Mouse (Mus musculus) midbrain, embryonic 12.5 days (tissue): ENCODE measurements around the gene C3. TPM values are rescaled to one million over a fixed set of nuclear protein-coding genes. Genes with fewer than 3 reads are reported as not detected.

Experiments used
- ATAC-seq: fragments of 200-750 bp; cut with Nextera tagmentation; 2 replicates; pipeline ENCODE4 v1.8.0; 2017; ENCODE audit warnings: low read depth, moderate TSS enrichment, moderate library complexity; ENCODE audit not compliant: low FRiP score
- H3K27ac ChIP-seq: fragments of 300-500 bp; sonication (generic); replicated peaks from 2 replicates; pipeline ENCODE4 v1.5.1; 2016; ENCODE audit warnings: mild to moderate bottlenecking
- H3K27me3 ChIP-seq: fragments of 300-500 bp; sonication (generic); 2 replicates; pipeline ENCODE4 v1.6.1; 2016; ENCODE audit warnings: mild to moderate bottlenecking
- H3K36me3 ChIP-seq: fragments of 300-500 bp; sonication (generic); 2 replicates; pipeline ENCODE4 v1.6.1; 2016
- H3K4me1 ChIP-seq: fragments of 300-500 bp; sonication (generic); 2 replicates; pipeline ENCODE4 v1.6.1; 2016
- H3K4me2 ChIP-seq: fragments of 300-500 bp; sonication (generic); replicated peaks from 2 replicates; pipeline ENCODE4 v1.6.1; 2016; ENCODE audit warnings: mild to moderate bottlenecking, moderate library complexity
- H3K4me3 ChIP-seq: fragments of 300-500 bp; sonication (generic); 2 replicates; pipeline ENCODE4 v1.5.1; 2016; ENCODE audit warnings: mild to moderate bottlenecking
- H3K9ac ChIP-seq: fragments of 300-500 bp; sonication (generic); replicated peaks from 2 replicates; pipeline ENCODE4 v1.6.1; 2016; ENCODE audit warnings: mild to moderate bottlenecking, moderate library complexity
- H3K9me3 ChIP-seq: fragments of 300-500 bp; sonication (generic); 2 replicates; pipeline ENCODE4 v1.6.1; 2016; ENCODE audit warnings: mild to moderate bottlenecking
- WGBS: fragments of 180-500 bp; shearing (Covaris S2); methylation state at CpG from one replicate; pipeline ENCODE4 v1.1.7; 2016; 5-methylcytosine and 5-hydroxymethylcytosine counted together
- polyA plus RNA-seq: library from polyadenylated mRNA; unstranded; fragments of >200 nt; fragmentation: Nextera tagmentation; extraction: Ambion mirVana; gene quantifications from 2 replicates; pipeline ENCODE4 v1.2.1, GENCODE M21; 2016

C3 gene
- polyA plus RNA-seq, 1 experiment from 2014 or later, result 0.50 TPM

DNA sequence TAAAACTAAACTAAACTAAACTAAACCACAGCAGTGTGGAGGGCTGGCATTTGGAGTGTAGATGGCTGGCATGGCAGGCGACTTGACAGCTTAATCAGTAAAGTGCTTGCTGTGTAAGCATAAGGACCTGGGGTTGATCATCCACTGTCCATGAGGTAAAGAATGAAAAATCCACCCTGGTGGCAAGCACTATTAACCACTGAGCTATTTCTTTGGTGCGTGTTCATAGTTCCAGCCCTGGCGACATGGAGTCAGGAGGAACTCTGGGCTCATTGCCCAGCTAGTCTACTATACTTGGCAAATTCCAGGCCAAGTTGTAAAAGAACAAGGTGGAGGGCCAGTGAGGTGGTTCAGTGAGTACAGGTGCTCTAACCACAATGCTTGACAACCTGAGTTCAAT, 20.0 kb downstream of the C3 start:
- no peaks in the 10 kb centered on the region for H3K27me3 ChIP-seq
- no peak for ATAC-seq
- WGBS, result 83% methylated on average over 3 of the region's 3 CpGs
- no peak overlapping the region for H3K9ac ChIP-seq
- no peak overlapping the region for H3K27ac ChIP-seq
- H3K4me2 ChIP-seq, result no peak overlapping the region
- no peaks in the 10 kb centered on the region for H3K4me1 ChIP-seq
- no peak overlapping the region for H3K4me3 ChIP-seq
- H3K36me3 ChIP-seq, result no peaks in the 10 kb centered on the region
- no peaks in the 10 kb centered on the region for H3K9me3 ChIP-seq

DNA sequence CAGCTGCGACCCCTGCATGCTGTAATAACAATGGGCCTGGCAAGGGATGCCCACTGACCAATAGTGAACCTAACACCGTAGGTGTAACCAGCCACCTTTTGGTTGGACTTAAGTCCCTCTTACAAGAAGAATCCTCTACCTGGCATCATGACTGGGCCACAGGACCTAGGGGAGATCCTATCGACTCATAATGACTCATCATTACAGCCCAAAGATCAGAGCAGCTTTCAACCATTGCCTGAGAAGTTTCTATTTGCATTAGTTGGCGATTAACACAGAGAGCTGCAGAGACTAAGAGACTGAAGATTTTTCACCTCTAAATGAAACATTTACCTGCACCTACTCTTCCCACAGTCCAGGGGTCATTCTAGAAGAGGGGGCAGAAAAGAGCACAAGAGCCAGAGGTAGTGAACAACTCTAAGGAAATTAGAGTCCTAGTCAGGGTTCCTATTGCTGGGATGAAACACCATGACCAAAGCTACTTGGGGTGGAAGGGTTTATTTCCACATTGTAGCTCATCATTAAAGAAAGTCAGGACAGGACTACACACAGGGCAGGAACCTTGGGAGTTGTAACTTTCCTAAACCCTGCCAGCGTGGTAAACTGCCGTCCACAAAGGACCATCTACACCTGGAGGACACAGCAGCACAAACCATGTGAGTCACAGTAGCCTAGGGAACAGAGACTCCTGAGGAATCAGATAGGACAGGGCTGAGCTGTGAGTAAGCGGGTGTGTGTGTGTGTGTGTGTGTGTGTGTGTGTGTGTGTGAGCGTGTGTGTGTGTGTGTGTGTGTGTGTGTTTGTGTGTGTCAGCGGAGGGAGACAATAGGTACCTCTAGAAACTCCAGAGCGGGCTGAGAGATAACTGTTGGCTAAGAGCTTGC, 25.9 kb downstream of the C3 start:
- no peak overlapping the region for H3K4me2 ChIP-seq
- H3K27me3 ChIP-seq, result peaks cover 4% of the 10 kb centered on the region; the same call in 1 of the 2 replicates
- no peaks in the 10 kb centered on the region for H3K4me1 ChIP-seq
- H3K9ac ChIP-seq, result no peak overlapping the region
- ATAC-seq, result no peak
- H3K4me3 ChIP-seq, result no peak overlapping the region
- H3K9me3 ChIP-seq, result no peaks in the 10 kb centered on the region
- WGBS, result 83% methylated on average over 9 of the region's 10 CpGs
- no peaks in the 10 kb centered on the region for H3K36me3 ChIP-seq
- H3K27ac ChIP-seq, result no peak overlapping the region

GRCm38 (mm10) chr17:57198252-57198651, 29.7 kb downstream of the C3 start:
- no peaks in the 10 kb centered on the region for H3K36me3 ChIP-seq
- H3K27me3 ChIP-seq, result peaks cover 4% of the 10 kb centered on the region; the same call in 1 of the 2 replicates
- no peak overlapping the region for H3K9ac ChIP-seq
- H3K9me3 ChIP-seq, result no peaks in the 10 kb centered on the region
- H3K27ac ChIP-seq, result no peak overlapping the region
- no peak overlapping the region for H3K4me3 ChIP-seq
- H3K4me2 ChIP-seq, result no peak overlapping the region
- 83% methylated on average over 3 of the region's 3 CpGs for WGBS
- ATAC-seq, result no peak
- H3K4me1 ChIP-seq, result no peaks in the 10 kb centered on the region

DNA sequence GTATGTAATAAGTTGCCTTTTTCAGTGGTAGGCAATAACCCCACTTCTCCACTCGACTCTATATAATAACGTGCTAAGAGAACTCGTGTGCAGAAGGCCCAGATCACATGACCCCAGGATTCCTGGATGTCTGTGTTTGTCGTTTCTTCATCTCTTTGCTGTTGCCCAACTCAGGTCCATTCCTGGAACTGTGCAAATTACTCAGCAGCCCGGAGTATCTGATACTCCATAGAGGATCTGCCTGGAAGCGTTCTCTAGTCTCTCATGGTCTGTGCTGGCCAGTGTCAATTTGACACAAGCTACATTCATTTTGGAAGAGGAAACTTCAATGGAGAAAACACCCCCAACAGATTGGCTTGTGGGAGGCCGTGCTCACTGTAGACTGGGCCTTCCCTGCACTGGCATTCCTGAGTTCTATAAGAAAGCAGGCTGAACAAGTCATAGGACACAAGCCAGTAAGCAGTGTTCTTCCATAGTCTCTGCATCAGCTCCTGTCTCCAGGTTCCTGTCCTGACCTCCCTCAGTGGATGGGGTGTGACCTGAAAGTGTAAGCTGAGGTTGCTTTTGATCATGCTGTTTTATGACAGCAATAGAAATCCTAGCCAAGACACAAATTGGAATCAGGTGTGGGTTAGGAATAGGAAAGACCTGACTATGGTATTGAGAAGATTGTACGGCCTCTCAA, 32.5 kb downstream of the C3 start:
- no peaks in the 10 kb centered on the region for H3K4me1 ChIP-seq
- no peak for ATAC-seq
- no peak overlapping the region for H3K9ac ChIP-seq
- no peaks in the 10 kb centered on the region for H3K9me3 ChIP-seq
- H3K36me3 ChIP-seq, result no peaks in the 10 kb centered on the region
- H3K27me3 ChIP-seq, result peaks cover 4% of the 10 kb centered on the region; the same call in 1 of the 2 replicates
- H3K4me2 ChIP-seq, result no peak overlapping the region
- H3K27ac ChIP-seq, result no peak overlapping the region
- 84% methylated on average over 8 of the region's 8 CpGs for WGBS
- no peak overlapping the region for H3K4me3 ChIP-seq

GRCm38 (mm10) chr17:57194771-57195170, 33.2 kb downstream of the C3 start:
- no peak overlapping the region for H3K4me3 ChIP-seq
- H3K9ac ChIP-seq, result no peak overlapping the region
- H3K27me3 ChIP-seq, result peaks cover 4% of the 10 kb centered on the region; the same call in 1 of the 2 replicates
- 82% methylated on average over 3 of the region's 3 CpGs for WGBS
- no peaks in the 10 kb centered on the region for H3K36me3 ChIP-seq
- H3K4me1 ChIP-seq, result no peaks in the 10 kb centered on the region
- no peaks in the 10 kb centered on the region for H3K9me3 ChIP-seq
- no peak for ATAC-seq
- H3K4me2 ChIP-seq, result no peak overlapping the region
- H3K27ac ChIP-seq, result no peak overlapping the region

DNA sequence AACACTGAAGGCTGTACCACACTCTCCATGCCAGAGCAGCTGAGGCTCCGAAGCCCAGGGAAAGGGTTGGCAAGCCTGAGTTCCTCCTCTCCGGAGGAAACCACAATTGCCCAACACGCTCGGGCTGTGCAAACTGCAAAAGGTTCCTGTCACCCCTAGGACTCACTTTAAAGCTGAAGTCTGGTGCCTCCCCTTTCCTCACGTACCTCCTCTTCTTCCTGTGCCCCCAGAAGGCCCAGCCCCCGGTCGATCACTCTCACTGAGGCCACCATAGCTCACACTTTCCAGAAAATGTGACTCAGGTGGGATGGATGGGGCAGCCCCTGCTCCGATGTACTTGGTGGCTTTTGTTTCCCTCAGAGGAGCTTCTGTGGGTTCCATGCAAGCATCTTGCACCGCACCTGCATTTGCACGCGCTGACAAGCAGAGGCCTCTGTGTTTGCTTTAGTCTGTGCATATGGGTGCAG, 33.9 kb downstream of the C3 start, which contains the start of gene Tnfsf14:
Gene Tnfsf14 (minus strand): TSS at position 137 of the 467 bp plus-strand sequence.
- 83% methylated on average over 11 of the region's 11 CpGs for WGBS
- H3K9ac ChIP-seq, result no peak within 1 kb of the TSS
- peaks cover 4% of the 10 kb centered on the region; the same call in 1 of the 2 replicates for H3K27me3 ChIP-seq
- no peaks in the 10 kb centered on the region for H3K4me1 ChIP-seq
- H3K9me3 ChIP-seq, result no peaks in the 10 kb centered on the region
- no peak for ATAC-seq
- H3K36me3 ChIP-seq, result no peaks in the 10 kb centered on the region
- H3K27ac ChIP-seq, result no peak within 1 kb of the TSS
- no peak within 1 kb of the TSS for H3K4me2 ChIP-seq
- no peak within 1 kb of the TSS for H3K4me3 ChIP-seq

DNA sequence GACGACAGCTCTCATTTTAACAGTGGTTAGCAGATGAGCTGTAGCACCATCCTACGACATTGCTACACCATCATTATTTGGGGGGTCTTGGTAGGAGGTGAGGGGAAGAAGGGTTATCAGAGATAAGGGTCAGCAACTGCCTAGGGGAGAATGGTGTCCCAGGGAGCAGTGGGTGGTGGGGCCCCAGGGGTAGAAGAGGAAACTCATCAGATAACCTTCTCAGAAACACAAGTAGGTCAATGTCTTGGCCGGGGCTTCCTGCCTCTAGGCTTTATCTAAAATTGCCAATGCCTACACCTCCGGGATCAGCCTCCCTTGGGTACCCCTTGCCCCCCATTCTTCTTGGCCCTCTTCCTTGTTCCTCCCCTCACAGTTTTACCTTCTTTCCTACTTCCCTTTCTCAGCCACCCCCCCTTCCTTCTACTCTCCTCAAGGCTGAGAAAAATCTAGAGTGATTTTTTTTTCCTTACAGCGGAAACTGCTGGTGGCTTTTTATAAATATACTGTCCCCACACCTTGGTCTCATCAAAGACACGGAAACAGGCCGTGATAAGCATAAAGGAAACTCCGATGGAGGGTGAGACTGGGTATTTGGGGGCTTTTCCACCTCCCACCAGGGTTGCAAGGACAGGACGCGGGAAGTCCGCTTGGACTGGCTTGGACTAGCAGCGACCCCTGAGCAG, 39.3 kb downstream of the C3 start:
- Histone ChIP-seq H3K9ac (no peak overlapping the region), H3K9me3 (no peaks in the 10 kb centered on the region), H3K4me2 (no peak overlapping the region), H3K27ac (no peak overlapping the region), H3K27me3 (no peaks in the 10 kb centered on the region), H3K36me3 (no peaks in the 10 kb centered on the region), H3K4me1 (no peaks in the 10 kb centered on the region), H3K4me3 (no peak overlapping the region)
- WGBS, result 87% methylated on average over 12 of the region's 12 CpGs
- no peak for ATAC-seq

GRCm38 (mm10) chr17:57185641-57186040, 42.3 kb downstream of the C3 start:
- no peak overlapping the region for H3K9ac ChIP-seq
- H3K27ac ChIP-seq, result no peak overlapping the region
- no peaks in the 10 kb centered on the region for H3K27me3 ChIP-seq
- H3K4me1 ChIP-seq, result no peaks in the 10 kb centered on the region
- 78% methylated on average over 2 of the region's 2 CpGs for WGBS
- no peaks in the 10 kb centered on the region for H3K9me3 ChIP-seq
- no peaks in the 10 kb centered on the region for H3K36me3 ChIP-seq
- H3K4me3 ChIP-seq, result no peak overlapping the region
- H3K4me2 ChIP-seq, result no peak overlapping the region
- no peak for ATAC-seq

GRCm38 (mm10) chr17:57182871-57183270, 45.1 kb downstream of the C3 start:
- Histone ChIP-seq H3K27me3 (no peaks in the 10 kb centered on the region), H3K4me2 (no peak overlapping the region), H3K9me3 (no peaks in the 10 kb centered on the region), H3K27ac (no peak overlapping the region), H3K4me3 (no peak overlapping the region), H3K36me3 (no peaks in the 10 kb centered on the region), H3K4me1 (no peaks in the 10 kb centered on the region), H3K9ac (no peak overlapping the region)
- ATAC-seq, result no peak
- 85% methylated on average over 3 of the region's 3 CpGs for WGBS

GRCm38 (mm10) chr17:57180363-57180762, 47.6 kb downstream of the C3 start:
- no peak overlapping the region for H3K4me3 ChIP-seq
- no peak overlapping the region for H3K9ac ChIP-seq
- H3K4me2 ChIP-seq, result no peak overlapping the region
- H3K4me1 ChIP-seq, result no peaks in the 10 kb centered on the region
- no peaks in the 10 kb centered on the region for H3K9me3 ChIP-seq
- no peaks in the 10 kb centered on the region for H3K36me3 ChIP-seq
- ATAC-seq, result no peak
- H3K27ac ChIP-seq, result no peak overlapping the region
- no peaks in the 10 kb centered on the region for H3K27me3 ChIP-seq
- WGBS, result 35% methylated on average over 8 of the region's 8 CpGs

- H3K9me3 ChIP-seq, result no peaks in the 10 kb centered on the region
These were observed 54.6 kb downstream of the C3 start for GRCm38 (mm10) chr17:57173351-57173750.

DNA sequence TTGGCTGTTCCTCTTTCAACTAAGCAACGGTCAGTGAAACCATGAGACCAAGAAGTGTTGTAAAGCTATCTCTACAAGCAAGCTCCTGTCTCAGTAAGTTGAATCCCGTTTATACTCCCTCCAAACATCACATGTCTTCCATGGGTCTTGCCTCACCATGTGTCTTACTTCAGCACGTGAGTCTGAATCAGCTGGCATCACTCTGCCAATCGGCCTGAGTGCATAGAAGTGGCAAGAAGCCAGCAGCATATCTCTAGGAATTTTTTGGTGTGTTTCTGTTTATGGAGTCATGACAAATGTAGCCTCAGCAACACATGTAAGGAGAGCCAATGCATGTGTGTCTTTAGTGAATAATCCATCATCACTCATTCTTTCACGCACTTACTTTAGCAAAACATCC, 55.6 kb downstream of the C3 start:
- Histone ChIP-seq H3K9ac (no peak overlapping the region), H3K4me2 (no peak overlapping the region), H3K9me3 (no peaks in the 10 kb centered on the region), H3K27me3 (0 out of 2 replicates have a peak, but pooled peaks cover 4% of the 10 kb centered on the region), H3K27ac (no peak overlapping the region), H3K4me3 (no peak overlapping the region), H3K36me3 (no peaks in the 10 kb centered on the region), H3K4me1 (no peaks in the 10 kb centered on the region)
- ATAC-seq, result no peak
- 81% methylated on average over 5 of the region's 5 CpGs for WGBS

More at GRCm38 (mm10) chr17:57173351-57173750, 54.6 kb downstream of the C3 start:
- Histone ChIP-seq H3K4me3 (no peak overlapping the region), H3K27ac (no peak overlapping the region), H3K9ac (no peak overlapping the region), H3K4me1 (no peaks in the 10 kb centered on the region), H3K36me3 (no peaks in the 10 kb centered on the region), H3K27me3 (no peaks in the 10 kb centered on the region), H3K4me2 (no peak overlapping the region)
- no peak for ATAC-seq
- WGBS, result 79% methylated on average over 4 of the region's 4 CpGs
